Mouse (Mus musculus) embryonic facial prominence, embryonic 10.5 days (tissue): ENCODE measurements around the gene Fam167b. TPM values are rescaled to one million over a fixed set of nuclear protein-coding genes. Genes with fewer than 3 reads are reported as not detected.
"Not testable (repeated sequence)": the region's sequence is repeated elsewhere in the genome, so short reads cannot be mapped to it uniquely, and the experiment has no call there.

ENCODE experiments used
- DNase-seq: peaks from one replicate; pipeline ENCODE4 v3.0.0-alpha.2; 2017; ENCODE audit warnings: low spot score
- H3K27ac ChIP-seq: fragments of 300-500 bp; sonication (generic); replicated peaks from 2 replicates; pipeline ENCODE4 v1.5.1; 2016; ENCODE audit warnings: mild to moderate bottlenecking
- H3K27me3 ChIP-seq: fragments of 300-500 bp; sonication (generic); replicated peaks from 2 replicates; pipeline ENCODE4 v1.6.1; 2016; ENCODE audit warnings: low read depth, mild to moderate bottlenecking; ENCODE audit not compliant: poor library complexity, severe bottlenecking
- H3K36me3 ChIP-seq: fragments of 300-500 bp; sonication (generic); replicated peaks from 2 replicates; pipeline ENCODE4 v1.6.1; 2016; ENCODE audit warnings: mild to moderate bottlenecking, moderate library complexity
- H3K4me1 ChIP-seq: fragments of 300-500 bp; sonication (generic); 2 replicates; pipeline ENCODE4 v1.6.1; 2016
- H3K4me3 ChIP-seq: fragments of 300-500 bp; sonication (generic); 2 replicates; pipeline ENCODE4 v1.5.1; 2016; ENCODE audit warnings: mild to moderate bottlenecking, moderate library complexity
- H3K9me3 ChIP-seq: fragments of 300-500 bp; sonication (generic); 2 replicates; pipeline ENCODE4 v1.6.1; 2016; ENCODE audit warnings: mild to moderate bottlenecking
- WGBS: fragments of 180-500 bp; shearing (Covaris S2); methylation state at CpG from one replicate; pipeline ENCODE4 v1.1.7; 2016; 5-methylcytosine and 5-hydroxymethylcytosine counted together
- polyA plus RNA-seq: library from polyadenylated mRNA; unstranded; fragments of >200 nt; fragmentation: Nextera tagmentation; extraction: Ambion mirVana; gene quantifications from 2 replicates; pipeline ENCODE4 v1.2.1, GENCODE M21; 2016

Gene Fam167b
- polyA plus RNA-seq, 1 experiment from 2014 or later = 2.0 TPM

GRCm38 (mm10) chr4:129570028-129570427 is 8.3 kb downstream of the Fam167b start:
- 91% methylated on average over 6 of the region's 6 CpGs for WGBS
- DNase-seq = no peak
- Histone ChIP-seq H3K27ac (no peak overlapping the region), H3K27me3 (no peaks in the 10 kb centered on the region), H3K4me3 (no peak overlapping the region), H3K36me3 (no peaks in the 10 kb centered on the region), H3K9me3 (no peaks in the 10 kb centered on the region), H3K4me1 (peaks cover 2% of the 10 kb centered on the region)

GRCm38 (mm10) chr4:129568366-129568765 is 10.0 kb downstream of the Fam167b start:
- Histone ChIP-seq H3K4me3 (no peak overlapping the region), H3K36me3 (no peaks in the 10 kb centered on the region), H3K27me3 (no peaks in the 10 kb centered on the region), H3K9me3 (no peaks in the 10 kb centered on the region), H3K27ac (no peak overlapping the region), H3K4me1 (peaks cover 8% of the 10 kb centered on the region)
- DNase-seq = no peak
- 95% methylated on average over 7 of the region's 7 CpGs for WGBS

- Histone ChIP-seq H3K4me1 (peaks cover 10% of the 10 kb centered on the region), H3K27me3 (no peaks in the 10 kb centered on the region), H3K27ac (no peak overlapping the region), H3K9me3 (no peaks in the 10 kb centered on the region), H3K4me3 (no peak overlapping the region), H3K36me3 (no peaks in the 10 kb centered on the region)
- no peak for DNase-seq
- 90% methylated on average over 6 of the region's 6 CpGs for WGBS
These were observed 13.2 kb downstream of the Fam167b start for GRCm38 (mm10) chr4:129565139-129565538.

GRCm38 (mm10) chr4:129563718-129564117 is 14.6 kb downstream of the Fam167b start:
- Histone ChIP-seq H3K4me3 (no peak overlapping the region), H3K27ac (0 out of 2 replicates have a peak overlapping the region, but pooled peaks have one; percentile 8), H3K9me3 (no peaks in the 10 kb centered on the region), H3K4me1 (peaks cover 10% of the 10 kb centered on the region), H3K36me3 (no peaks in the 10 kb centered on the region), H3K27me3 (no peaks in the 10 kb centered on the region)
- 50% methylated on average over 8 of the region's 8 CpGs for WGBS
- peak; percentile 62 for DNase-seq

- peaks cover 29% of the 10 kb centered on the region for H3K4me1 ChIP-seq
- 0 out of 2 replicates have a peak, but pooled peaks cover 5% of the 10 kb centered on the region for H3K27me3 ChIP-seq
- WGBS = 92% methylated on average over 5 of the region's 5 CpGs
- H3K36me3 ChIP-seq = no peaks in the 10 kb centered on the region
- H3K9me3 ChIP-seq = no peaks in the 10 kb centered on the region
- no peak overlapping the region for H3K27ac ChIP-seq
- no peak overlapping the region for H3K4me3 ChIP-seq
- no peak for DNase-seq
These were observed 17.2 kb downstream of the Fam167b start for GRCm38 (mm10) chr4:129561184-129561583.

DNA sequence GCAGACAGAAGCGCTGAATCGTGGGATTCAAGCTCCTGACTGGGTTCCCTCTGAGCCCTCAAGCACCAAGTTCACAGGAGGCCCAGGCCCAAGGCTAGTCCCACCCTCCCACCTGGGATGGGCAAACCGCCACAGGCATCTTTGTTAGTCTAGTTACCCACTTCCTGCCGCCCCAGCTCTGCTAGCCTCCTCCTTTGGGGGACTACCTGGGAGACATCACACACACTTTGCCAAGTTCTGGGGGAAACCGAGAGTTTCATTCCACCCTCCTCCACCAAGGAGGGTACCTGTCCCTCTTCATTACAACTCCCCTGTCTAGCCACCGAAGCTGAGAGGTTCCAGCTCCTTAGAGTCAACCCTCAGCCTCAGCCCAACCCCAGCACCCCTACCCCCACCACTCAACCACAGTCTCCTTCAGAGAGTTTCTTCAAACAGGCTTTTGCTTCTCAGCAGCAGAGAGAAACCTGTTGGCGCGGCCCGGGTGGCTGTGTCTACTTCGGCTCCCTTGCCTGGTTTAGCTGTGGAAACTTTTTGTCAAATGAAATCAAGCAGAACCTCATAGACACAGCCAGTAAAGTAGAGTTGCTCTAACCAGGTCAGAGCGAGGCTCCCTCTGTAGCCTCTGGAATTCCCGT is 19.9 kb downstream of the Fam167b start:
- no peaks in the 10 kb centered on the region for H3K36me3 ChIP-seq
- 84% methylated on average over 12 of the region's 12 CpGs for WGBS
- no peak overlapping the region for H3K27ac ChIP-seq

GRCm38 (mm10) chr4:129557256-129557808 is 21.0 kb downstream of the Fam167b start:
- H3K4me3 ChIP-seq = peak overlapping the region; percentile 66; the same call in 1 of the 2 replicates
- peak overlapping the region; percentile 84 for H3K27ac ChIP-seq
- DNase-seq = no peak
- no peaks in the 10 kb centered on the region for H3K36me3 ChIP-seq
- H3K27me3 ChIP-seq = peaks cover 17% of the 10 kb centered on the region
- no peaks in the 10 kb centered on the region for H3K9me3 ChIP-seq
- peaks cover 34% of the 10 kb centered on the region for H3K4me1 ChIP-seq
- 64% methylated on average over 9 of the region's 9 CpGs for WGBS

More for the DNA sequence above, 19.9 kb downstream of the Fam167b start:
- no peak for DNase-seq
- Histone ChIP-seq H3K4me3 (no peak overlapping the region), H3K9me3 (no peaks in the 10 kb centered on the region), H3K27me3 (peaks cover 17% of the 10 kb centered on the region), H3K4me1 (peaks cover 36% of the 10 kb centered on the region)

- peaks cover 34% of the 10 kb centered on the region for H3K4me1 ChIP-seq
- peaks cover 17% of the 10 kb centered on the region for H3K27me3 ChIP-seq
- WGBS = 9% methylated on average over 33 of the region's 33 CpGs
- H3K4me3 ChIP-seq = peak overlapping the region; percentile 66
- peak; percentile 96 for DNase-seq
- H3K27ac ChIP-seq = peak overlapping the region; percentile 84
- no peaks in the 10 kb centered on the region for H3K9me3 ChIP-seq
- H3K36me3 ChIP-seq = no peaks in the 10 kb centered on the region
These were observed 21.7 kb downstream of the Fam167b start for GRCm38 (mm10) chr4:129556532-129557223.

GRCm38 (mm10) chr4:129555862-129556531 is 22.4 kb downstream of the Fam167b start:
- Histone ChIP-seq H3K4me1 (peaks cover 34% of the 10 kb centered on the region), H3K36me3 (no peaks in the 10 kb centered on the region), H3K27ac (peak overlapping the region; percentile 84), H3K4me3 (peak overlapping the region; percentile 66), H3K27me3 (peaks cover 17% of the 10 kb centered on the region), H3K9me3 (no peaks in the 10 kb centered on the region)
- WGBS = under 1% methylated on average over 24 of the region's 24 CpGs
- no peak for DNase-seq

DNA sequence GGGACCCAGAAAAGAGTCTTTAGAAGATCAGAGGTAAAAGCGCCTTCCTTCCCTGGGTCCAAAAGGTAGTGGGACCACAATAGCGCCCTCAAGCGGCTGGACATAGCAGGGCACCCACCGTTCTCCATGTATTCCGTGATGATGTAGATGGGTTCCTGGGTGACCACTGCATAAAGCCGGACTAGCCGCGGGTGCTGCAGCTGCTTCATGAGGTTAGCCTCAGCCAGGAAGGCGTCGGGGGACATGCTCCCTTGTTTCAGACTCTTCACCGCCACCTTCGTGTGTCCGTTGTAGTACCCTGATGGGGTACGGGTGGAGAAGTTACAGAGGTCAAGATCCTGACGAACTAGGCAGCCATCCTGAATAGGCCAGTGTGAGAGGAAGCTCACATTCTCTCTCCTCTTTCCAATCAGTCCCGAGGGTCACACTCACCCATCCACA is 22.9 kb downstream of the Fam167b start:
- Histone ChIP-seq H3K36me3 (no peaks in the 10 kb centered on the region), H3K4me1 (peaks cover 39% of the 10 kb centered on the region), H3K4me3 (peak overlapping the region; percentile 66), H3K9me3 (no peaks in the 10 kb centered on the region), H3K27me3 (peaks cover 17% of the 10 kb centered on the region), H3K27ac (peak overlapping the region; percentile 84)
- WGBS = 2% methylated on average over 16 of the region's 16 CpGs
- DNase-seq = peak; percentile 72

- not testable (repeated sequence) for H3K9me3 ChIP-seq, H3K36me3 ChIP-seq, DNase-seq, H3K4me3 ChIP-seq, H3K27ac ChIP-seq
- 88% methylated on average over 6 of the region's 6 CpGs for WGBS
- Histone ChIP-seq H3K4me1 (peaks cover 47% of the 10 kb centered on the region), H3K27me3 (peaks cover 17% of the 10 kb centered on the region)
These were observed 23.8 kb downstream of the Fam167b start for GRCm38 (mm10) chr4:129554512-129554911.

DNA sequence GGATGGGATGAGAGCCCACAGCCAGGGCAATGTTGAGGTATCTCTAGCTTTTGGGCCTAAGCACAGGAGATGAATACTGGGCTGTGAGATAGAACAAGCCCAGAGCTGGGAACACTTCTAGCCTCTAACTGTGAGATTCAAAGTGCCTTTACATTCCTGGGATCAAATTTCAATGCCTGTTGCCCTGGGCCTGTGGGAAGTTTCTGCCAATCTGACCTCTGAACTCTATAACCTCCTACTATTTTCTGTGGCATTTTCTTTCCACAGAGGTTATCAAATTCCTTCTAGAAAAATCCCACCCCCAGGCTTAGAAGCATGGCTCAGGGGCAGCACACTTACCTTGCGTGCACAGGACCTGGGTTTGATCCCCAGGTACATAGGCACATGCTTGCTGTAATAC is 28.1 kb downstream of the Fam167b start:
- Histone ChIP-seq H3K4me3 (no peak overlapping the region), H3K9me3 (no peaks in the 10 kb centered on the region), H3K36me3 (0 out of 2 replicates have a peak, but pooled peaks cover 8% of the 10 kb centered on the region), H3K27ac (no peak overlapping the region; the same call in 1 of the 2 replicates), H3K27me3 (peaks cover 7% of the 10 kb centered on the region), H3K4me1 (peaks cover 20% of the 10 kb centered on the region)
- peak; percentile 18 for DNase-seq
- WGBS = 41% methylated on average over 1 of the region's 1 CpGs
